Mouse (Mus musculus) frontal cortex, postnatal 36 days (tissue): ENCODE measurements at regions not wholly inside any gene's neighbourhood (a gene's known extent, or its start where the extent isn't known, plus 50 kb on each side); places are given as distances from the start of the nearest gene placed in this dataset.

ENCODE experiments used
- DNase-seq, 2 experiments: peaks; one replicate each; pipeline ENCODE4 v3.0.0; 2022; ENCODE audit warnings: low spot score in 2 of 2

DNA sequence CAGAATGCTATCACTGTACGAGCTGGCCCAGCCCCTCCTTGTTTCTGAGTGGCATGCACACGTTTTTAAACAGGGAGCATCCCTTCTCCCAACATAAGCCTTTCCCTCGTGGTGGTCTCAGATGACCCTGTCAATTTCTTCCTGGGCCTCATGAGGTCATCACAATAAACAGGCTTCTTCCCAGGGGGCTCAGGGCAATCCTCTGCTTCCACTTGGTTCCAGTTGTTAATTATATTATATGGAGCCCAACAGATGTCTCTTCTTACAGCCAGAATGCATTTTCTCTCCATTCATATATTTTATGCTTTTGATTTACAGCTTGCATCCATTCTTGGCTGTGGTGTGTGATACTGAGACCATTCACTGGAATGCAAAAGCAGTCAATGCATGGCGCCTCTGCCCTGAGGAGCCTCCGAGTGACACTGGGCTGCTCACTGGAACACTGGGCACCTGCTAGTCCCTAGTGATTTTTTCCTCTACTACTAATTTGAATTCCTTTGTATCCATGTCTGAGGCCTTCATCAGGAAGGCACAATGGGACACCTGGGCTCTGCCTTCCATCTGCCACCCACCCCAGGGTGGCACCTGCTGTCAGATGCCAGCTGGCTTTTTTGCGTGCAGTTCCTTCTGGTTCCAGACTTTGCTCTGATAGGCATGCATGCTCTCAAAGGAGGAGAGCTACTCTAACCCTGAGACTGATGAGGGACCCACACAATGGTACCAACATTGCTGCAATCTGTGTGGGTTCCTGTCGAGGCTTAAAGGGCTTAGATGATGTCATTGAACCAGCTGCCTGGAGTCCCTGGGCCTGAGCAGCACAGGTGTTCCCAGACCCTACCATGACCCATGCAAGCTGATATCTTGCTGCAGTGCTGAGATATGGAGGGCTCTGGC is 528.8 kb upstream of the Mgmt start:
- DNase-seq, result no peak

DNA sequence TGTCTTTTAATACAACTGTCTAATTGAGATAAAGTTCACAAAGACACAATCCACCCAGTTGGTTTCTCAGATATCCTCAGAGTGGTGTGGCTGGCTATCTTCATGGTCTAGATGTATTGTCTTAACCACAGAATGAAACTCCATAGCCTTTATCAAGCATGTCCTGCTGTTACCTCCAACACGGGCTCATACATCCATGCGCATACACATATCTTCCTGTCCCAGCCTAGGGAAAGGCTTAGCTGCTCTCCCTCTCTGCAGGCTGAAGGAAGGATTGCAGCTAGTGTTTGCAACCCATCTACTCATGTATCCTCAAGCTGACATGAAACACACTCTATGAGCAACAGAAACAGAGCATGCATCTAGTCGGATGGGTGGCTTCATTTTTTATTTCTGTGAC is 517.2 kb upstream of the Mgmt start:
- DNase-seq, result no peak

DNA sequence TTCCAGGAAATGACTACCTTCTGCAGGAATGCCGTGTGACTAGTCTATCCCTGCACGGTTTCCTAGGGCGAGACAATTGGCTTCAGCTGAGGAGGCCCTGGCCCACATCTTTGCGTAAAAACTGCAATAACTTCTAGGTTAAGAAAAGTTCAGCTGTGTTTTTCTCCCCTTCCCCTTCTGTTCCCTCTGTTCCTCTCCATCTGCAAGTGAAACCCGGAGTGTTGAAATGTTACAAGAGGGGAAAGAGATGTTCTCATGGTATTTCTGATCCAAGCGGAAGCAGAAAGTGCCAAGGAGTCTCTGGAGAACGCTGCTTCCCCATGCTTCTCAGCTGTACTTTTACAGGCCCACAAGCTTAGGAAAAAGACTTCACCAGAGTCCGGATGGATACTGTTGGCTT is 516.7 kb upstream of the Mgmt start:
- no peak for DNase-seq

DNA sequence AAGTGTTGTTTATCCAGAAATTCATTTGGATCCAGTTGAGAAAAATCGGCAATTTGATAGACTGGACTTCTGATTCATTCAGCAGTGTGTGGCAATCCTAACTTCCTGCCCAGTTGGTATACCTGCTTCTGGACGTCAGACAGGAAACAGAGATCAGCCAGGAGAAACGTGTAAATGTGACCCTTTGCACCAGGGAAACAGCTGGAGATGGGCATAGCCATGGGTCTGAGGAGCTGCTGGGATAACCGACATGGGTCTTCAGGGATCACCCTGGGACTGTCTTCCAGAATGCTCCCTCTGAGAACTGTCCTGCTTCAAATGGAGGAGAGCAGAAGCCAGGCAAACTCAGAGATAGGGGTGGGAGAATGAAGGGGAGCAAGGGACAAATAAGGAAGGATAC is 516.1 kb upstream of the Mgmt start:
- DNase-seq, result no peak

DNA sequence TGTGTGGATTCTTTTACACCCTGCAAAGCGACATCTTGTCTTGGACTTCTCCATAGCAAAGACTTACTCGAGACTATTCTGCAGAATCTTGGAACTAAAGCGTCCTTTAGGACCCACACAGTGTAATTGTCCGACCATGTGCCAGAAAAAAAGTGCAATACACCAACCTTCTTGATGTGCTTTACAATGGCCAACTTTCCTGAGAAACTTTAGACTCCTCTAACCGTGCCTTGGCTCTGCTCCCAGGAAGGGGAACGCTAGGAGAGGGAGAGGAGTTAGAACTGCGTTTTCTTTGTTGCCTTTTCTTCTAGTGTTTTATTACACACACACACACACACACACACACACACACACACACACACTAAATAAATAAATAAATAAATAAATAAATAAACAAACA is 515.1 kb upstream of the Mgmt start:
- no peak for DNase-seq

DNA sequence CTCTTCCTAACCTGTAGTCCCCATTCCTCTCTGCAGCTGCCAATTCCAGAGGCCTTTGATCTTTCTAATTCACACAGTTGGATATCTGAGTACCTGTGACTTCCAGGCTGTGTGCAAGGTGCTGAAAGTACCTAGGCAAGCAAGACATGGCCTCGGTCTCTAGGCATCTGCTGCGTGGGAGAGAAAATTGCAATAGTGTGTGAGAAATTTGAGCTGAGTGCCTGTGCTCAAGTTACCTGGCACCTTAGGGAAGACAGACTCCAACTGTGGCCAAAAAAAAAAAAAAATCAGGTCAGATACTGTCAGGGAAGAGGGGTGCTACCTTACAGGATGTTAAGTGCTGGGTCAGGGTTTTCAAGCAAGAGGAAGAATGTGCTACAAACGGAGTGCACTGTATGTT is 514.7 kb upstream of the Mgmt start:
- no peak for DNase-seq

DNA sequence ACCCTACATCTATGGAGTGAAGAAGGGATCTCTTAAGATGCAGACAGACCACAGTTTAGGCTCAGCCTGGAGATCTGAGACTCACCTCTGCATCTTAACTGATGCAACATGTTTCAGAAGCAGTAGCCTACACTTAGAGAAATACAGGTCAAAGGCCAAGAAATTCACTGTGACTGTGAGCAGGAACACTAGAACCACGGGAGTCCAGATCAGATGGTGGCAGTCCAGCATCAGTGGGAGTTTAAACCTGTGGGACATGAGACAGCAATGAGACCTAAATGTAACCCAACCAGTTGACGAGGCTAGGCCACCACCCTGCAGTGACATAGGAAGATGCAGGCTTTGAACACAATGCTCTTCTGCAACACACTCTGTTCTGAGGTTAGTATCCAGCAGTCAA is 511.1 kb upstream of the Mgmt start:
- DNase-seq, result no peak

DNA sequence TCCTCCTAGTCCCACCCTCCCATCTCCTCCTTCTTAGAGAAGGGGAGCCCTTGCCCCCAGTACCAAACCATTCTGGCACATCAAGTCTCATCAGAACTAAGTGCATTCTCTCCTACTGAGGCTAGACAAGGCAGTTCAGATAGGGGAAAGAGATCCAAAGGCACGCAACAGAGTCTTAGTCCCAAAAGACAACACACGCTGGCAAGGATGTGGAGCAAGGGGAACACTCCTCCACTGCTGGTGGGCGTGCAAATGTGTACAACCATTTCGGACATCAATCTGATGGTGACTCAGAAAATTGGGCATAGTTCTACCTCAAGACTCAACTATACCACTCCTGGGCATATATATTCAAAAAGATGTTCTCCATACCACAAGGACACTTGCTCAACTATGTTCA is 506.7 kb upstream of the Mgmt start:
- DNase-seq, result no peak

DNA sequence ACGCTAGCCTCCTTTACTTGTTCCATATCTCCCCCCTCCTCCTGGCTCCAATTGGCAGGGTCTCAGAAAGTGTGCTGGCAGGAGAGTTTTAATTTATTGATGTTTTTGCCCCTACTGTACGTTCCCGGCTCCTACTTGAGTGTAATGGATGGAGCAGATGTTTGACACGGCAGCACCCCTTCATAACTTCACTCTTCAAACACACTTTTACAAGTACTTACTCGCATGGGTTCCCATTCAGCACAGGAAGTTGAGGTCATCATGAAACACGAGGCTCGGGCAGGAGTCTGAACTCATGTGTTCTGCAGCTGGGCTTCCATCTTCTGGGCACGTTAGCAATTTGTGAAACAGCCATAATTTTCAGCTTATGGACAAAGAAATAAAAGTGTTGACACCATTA is 504.3 kb upstream of the Mgmt start:
- DNase-seq, result no peak

DNA sequence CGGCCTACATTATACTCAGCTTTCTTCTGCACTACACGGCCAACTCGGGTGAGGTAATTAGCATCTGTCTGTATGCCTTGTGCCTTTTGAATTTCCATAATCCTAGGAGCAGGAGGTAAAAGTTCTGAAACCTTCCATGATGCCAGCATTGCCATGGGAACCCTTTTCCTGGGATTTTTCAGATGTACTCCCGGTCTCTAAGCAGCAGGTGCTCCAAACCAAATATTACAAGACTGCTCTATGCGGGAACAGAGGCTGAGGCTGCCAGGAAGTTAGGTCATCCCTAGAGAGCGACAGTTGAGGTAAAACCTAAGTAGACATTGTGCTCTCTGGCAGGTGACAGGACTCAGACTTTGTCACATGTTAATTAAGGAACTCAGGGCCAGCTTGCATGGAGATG is 501.0 kb upstream of the Mgmt start:
- no peak for DNase-seq

DNA sequence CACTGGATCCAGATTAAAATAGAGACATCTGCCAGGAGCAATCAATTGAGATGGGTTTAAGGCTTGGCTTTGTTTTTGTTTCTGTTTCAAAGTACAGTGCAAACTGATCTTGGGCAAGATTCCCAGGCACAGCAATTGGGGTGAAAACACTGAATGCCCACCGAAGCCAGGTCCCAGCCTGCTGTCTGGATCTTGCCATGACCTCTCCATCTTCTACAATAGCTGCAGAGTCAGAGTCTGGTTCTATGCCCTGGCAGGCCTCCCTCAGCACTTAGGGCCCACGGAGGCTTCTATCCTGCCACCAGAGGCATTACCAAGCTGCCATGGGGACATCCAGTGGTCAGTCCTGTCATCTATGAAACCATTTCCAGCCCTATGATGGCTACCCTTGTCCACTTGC is 498.6 kb upstream of the Mgmt start:
- DNase-seq, result no peak

DNA sequence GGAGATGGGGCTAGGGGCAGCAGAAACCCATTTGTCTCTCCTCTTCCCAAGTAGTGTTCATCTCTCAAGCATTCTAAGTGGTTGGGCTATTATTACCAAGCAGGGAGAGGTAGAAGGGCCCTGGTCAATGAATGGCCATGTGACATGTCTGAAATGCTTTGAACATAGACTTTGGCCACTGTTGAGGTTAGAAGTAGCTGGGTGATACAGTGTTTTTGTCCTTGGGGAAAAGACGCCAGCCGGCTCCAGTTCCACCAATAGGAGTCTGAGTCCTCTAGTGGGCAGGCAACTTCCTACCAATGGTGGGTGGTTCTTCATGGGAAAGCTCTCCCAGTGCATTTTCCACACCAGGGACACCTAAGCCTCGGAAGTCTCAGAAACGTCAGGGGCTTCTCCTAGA is 497.3 kb upstream of the Mgmt start:
- DNase-seq, result no peak

DNA sequence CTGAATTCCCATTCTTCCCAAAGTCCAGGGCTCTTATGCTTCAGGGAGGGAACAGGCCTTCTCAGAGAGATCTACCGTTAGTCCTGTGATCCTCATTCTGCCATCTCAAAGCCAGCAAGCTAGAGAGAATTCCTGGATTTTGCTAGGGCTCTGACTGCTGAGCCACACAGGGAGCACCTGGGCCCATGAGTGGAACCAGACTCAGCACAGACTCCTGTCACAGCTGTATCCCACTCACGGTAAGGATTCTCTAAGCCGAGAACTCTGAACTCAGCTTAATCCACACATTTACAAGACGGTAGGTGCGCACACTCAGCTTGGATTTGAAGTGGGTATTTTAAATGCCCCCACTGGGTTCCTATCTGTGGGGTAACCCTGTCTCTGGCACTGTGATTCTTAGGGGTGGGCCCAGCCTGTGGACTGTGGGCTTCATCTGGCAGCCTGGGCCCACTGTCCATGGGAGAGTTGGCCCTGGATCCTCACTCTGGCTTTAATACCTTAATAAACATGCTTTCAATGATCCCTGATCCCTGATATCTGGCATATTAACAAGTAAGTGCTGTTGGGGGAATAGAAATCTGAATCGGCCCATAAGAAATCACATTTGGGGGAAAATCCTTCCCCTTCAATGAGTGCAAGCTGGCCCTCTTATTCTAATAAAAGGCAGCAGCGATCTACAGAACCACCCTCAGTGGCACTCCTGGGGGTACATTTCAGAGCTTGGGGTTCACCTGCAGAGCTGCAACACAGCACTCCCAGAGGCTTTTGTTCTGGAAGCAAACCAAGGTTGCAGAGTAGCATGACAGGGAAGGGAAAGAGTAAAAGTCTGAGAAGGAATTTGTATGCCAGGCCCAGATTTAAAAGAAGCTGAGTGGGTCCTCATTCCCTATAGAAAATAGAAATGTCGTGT is 491.5 kb upstream of the Mgmt start:
- DNase-seq, result no peak

DNA sequence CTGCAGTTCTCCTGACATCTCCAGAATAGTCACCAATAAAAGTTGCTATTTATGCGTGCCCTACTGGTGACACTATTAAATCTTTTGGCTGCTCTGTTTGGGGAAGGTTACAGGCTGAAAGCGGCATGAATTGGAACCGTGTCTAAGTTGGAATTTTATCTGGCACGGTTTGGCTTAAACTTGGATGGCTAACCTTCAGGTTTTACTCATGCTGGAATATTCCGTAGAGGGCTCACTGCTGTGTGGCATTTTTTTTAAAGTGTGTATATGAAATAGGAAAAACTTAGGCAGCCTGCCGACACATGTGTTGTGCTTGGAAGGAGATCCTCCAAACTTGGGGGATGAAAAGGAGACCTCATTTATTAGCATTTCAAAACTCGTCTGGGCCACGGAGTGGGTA is 489.0 kb upstream of the Mgmt start:
- no peak for DNase-seq

DNA sequence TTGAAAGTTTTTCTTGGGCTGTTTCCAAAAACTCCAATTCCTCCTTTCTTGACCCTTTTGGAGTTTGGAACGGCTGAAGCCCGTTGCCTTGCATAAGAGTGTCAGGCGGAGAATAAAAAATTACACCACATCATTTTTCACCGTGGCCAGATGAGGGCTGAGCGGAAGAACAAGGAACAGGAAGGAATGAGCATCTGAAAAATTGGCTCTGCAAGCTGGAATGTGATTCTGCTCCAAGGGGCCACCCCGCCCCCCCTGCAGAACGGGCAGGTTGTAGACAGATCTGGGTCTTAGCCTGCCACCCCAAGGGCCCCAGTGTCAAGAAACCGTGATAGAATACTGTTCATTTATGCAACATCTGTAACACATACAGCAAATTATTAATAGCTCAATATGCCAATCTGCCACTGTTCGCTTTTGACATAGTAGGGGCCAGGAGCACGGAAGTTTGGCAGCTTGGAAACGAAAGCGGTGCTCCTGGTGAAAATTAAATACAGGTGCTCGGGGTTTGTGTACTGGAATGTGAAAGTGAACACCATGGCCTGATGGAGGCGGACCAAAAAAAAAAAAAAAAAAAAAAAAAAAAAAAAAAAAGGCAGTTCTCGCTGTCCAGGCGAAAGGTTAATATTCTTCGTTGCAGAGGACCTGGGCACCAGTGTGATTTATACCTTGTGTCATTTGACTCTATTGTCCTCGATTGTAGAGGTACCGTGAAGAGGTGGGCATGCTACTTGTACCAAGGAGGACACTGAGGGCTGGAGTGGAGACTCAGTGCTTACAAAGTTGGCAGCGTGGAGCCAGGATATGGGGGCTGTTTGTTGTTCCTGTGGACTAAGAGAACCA is 487.9 kb upstream of the Mgmt start:
- DNase-seq, result no peak

DNA sequence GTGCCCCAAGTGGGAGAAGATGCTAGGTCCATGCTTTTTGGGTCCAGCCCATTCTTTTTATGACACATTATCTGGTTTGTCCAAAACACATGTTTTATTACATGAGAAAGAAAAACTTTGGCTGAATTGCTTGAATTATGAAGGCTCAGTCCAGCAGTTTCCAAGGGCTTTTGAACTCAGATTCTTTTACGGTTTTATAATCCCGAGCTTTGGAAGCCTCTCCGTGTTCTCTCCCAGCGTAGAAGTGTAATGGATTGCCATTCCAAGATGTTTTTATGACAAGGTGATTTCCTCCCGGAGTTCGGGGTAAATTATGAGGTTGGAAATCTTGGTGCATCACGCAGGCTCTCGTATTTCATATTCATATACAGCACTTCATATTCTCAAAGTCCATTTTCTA is 479.6 kb upstream of the Mgmt start:
- no peak for DNase-seq

DNA sequence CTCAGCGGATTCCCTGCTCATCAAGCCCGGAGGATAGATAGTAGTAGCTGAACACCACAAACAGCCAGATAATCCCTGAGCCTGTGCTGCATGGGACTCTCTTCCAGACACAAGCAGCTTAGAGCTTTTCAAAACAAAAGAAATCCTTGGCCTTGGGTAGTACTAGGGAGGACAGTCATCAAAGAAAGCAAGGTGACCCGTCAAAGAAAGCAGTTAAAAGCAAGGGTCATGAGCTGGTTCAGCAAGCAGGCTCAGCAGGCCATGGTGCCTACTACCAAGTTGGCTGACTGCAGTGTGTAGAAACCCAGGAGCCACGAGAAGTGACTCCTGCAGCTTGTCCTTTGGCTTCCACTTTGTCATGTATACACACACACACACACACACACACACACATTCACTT is 477.1 kb upstream of the Mgmt start:
- no peak for DNase-seq

DNA sequence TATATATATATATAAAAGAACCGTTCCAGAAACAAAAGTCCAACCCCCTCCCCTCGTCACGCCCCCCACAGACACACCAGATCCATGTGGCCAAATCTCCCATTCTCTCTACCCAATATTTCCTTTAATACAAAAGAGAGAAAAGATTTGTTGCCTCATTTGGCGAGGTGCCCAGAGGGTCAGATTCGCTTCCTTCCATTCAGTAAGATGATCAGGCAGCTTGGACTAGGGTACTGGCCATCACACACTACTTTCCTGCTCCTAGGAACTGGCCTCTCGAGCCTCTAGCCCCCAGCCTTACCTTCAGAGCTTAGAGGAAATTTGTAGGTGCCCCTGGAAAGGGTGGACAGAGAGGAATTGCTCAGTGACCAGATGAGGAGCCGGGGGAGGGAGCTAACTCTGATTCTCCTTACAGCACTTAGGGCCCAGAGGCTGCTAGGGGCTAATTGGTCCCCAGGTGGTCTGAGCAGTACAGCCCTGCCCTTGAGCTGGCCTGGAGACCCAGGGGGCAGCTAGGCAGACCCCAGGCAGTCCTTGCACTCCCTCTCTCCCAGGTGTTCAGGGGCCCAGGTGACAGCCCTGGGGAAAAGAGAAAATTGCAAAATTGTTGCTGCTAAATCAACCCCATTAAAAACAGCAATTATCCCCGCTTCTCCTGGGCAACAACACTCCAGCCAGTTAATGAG is 470.4 kb upstream of the Mgmt start:
- no peak for DNase-seq

DNA sequence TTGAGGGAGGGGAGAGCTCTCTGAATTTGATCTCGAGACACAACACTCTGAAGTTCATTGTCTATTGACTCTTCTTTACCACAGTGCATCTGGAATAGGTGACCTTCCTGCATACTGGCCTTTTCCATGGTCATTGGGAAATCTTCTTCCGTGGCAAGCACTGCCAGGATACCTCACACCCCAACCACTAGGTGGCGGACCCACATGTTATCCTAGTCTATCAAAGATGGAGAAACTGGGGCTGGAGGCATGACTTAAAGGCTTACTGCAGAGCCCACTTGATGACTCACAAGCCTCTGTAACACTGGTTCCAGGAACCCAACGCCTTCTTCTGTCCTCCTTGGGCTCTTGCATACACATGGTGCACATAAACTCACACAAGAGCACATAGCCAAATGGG is 467.2 kb upstream of the Mgmt start:
- DNase-seq, result no peak

DNA sequence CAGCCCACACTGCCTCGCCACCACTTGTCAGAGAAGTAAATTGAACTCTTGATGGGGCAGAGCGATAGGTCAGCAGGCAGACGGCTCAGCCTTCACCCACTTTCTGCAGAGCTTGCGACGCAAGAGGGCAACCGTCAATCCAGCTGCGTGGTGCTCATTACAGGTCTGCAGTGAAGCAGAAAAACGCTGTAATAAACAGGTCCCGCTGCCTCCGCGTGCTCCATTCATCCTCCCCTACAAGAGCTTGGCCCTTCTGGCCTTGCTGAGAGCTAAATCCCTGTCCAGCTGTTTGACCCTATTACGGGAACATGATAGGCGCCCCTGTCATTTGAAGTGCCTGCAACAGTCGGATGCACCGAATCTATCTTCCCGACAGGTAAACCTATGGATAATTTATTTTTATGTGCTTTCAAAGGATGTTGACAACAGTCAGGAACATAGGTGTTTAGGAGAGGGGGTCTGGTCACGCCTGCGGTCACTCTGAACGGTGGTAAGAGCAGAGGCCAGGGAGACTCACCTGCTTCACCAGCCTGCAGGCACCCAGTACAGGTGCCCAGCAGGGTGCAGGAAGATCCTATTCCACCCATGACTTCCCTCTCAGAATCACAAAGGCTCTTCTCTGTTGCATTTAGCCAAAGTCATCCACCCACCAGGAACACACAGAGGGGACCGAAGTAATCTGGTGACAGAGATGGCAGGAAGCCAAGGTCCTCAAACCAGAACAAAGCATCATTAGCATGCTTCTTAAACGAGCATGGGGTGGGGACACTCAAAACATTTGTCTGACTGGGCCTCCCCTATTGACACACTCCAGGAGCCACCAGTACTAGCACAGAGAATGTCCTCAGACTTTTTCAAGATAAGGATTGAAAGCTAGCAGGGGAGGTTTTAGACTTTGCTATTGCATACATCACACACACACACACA is 464.1 kb upstream of the Mgmt start:
- DNase-seq, result no peak
